Mouse (Mus musculus): Measurements from ENCODE around the gene Hbb-y. TPM values are rescaled to one million over a fixed set of nuclear protein-coding genes. Genes with fewer than 3 reads are reported as not detected.
"Not testable (repeated sequence)": the region's sequence is repeated elsewhere in the genome, so short reads cannot be mapped to it uniquely, and the experiment has no call there.

The Hbb-y gene
- total RNA-seq (2021) = not detected
- long read RNA-seq, experiment 1 = 0 reads
- long read RNA-seq, experiment 2 = 0 reads

GRCm38 (mm10) chr7:103853090-103853489, at the start of gene Hbb-y:
Gene Hbb-y, minus strand, starts transcription at chr7:103853216.
- no peak for DNase-seq (ENCODE audit: low spot score)

DNA sequence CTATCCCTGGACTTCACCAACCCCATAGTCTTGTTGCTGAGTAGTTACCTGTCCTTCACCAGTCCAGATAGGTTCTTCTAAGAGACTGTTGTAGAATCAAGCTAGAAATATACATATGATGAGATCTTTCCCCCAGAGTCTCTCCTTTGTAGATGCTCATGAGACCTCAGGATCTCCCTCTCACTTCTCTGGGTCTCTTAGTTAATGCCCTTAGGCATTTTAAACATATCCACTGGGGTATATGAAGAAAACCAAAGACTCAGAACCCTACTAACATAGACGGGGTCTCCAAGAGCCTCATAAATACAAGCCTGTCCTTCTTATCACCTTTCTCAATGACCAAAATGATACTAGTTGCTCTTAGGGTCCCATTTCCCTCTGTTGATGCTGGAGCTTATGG, 41.4 kb upstream of the Hbb-y start, which contains the start of gene Olfr64:
Gene Olfr64, minus strand, starts transcription at position 101 of the 400 bp plus-strand sequence.
- no peak for DNase-seq (ENCODE audit: low spot score)

DNA sequence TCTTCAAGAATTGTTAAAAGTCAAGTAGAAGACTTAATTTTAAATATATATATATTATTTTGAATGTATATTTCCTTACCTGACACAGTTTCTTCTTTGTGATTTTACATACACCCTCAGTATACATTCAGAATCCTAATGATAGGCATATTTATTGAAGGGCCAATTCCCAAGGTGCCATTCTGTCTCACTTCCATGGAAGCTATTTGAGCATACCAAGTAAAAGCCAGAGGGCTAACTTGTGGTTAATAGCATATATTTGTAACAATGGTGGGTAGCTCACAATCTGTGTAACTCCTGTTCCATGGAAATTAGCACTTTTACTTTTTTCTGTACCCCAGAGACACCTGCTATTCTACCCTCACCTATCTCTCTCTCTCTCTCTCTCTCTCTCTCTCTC, 33.1 kb upstream of the Hbb-y start, which contains the start of gene Olfr66:
Gene Olfr66, minus strand, starts transcription at position 101 of the 400 bp plus-strand sequence.
- no peak for DNase-seq (ENCODE audit: low spot score)

GRCm38 (mm10) chr7:103877093-103877492, 24.1 kb upstream of the Hbb-y start:
- DNase-seq (ENCODE audit: low spot score) = no peak

GRCm38 (mm10) chr7:103874451-103874850, 21.4 kb upstream of the Hbb-y start:
- no peak for DNase-seq (ENCODE audit: low spot score)

DNA sequence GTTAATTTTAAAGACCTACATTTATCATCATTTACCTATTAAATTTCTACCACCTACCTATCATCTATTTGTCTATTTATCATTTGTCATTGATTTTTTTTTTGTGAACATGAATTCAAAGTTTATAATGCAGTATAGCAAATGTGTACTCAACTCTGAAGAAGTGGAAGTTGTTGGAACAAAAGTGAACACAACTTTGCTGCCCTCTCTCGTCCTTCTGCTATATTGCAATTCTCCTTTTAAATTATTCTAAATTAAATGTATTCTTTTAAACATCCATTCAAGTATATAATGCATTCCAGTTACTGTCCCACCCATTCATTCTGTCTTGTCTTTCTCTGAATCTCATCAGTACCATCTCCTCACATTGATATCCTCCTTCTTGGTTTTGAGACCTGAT, 20.0 kb upstream of the Hbb-y start:
- no peak for DNase-seq (ENCODE audit: low spot score)

DNA sequence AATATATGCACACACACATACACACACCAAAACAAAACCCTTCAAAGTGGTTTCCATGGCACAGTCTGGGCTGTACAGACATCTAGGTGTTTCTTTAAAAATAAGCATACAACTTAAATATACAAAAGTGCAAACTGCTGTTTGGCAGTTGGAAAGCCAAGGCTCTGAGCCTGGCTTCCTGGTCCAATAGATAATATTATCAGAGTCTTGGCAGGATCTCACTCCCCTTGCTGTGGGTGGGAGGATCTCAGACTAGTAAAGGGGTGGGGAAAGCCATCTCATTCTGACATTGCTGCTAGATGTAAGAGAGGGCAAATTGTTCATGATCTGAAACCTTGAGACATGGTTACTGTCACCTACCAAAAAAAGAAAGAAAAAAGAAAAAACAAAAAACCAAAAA, 17.7 kb upstream of the Hbb-y start:
- DNase-seq (ENCODE audit: low spot score) = no peak

DNA sequence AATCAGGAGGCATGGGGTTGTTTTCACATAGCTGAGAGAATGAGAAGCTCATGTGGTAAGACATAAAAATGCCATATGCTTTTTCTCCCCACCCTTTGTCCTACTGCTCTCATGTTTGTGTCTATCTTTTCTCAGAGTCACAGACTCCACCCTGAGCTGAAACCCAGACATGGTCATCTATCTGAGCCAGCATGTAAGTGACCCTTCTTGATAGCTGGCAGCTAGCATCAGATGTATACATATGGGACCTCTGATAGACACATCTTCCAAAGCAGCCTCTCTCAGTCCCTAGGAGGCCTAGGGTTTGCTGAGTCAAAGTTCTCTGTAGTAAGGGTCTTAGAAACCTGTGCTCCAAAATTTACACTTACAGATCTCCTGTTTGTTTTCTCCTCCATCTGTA, 12.7 kb upstream of the Hbb-y start:
- DNase-seq (ENCODE audit: low spot score) = no peak

DNA sequence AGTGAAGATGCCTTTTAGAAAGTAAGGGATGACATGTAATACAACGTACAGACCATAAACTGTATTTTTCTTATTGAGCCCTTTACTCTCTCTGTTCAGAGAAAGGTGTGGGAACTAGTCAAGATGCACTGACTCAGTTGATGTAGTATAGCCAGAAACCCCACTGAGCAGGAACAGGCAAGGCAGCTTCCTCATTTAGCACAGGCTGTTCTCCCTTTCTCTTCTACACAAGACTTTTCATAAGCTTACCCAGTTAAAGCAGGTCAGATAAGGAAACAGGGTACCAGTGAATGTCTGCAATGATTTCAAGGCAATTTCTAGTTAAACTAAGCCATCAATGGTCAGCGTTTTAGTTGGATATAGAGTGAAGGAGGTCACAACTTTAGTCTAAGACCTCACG, 8.5 kb upstream of the Hbb-y start:
- DNase-seq (ENCODE audit: low spot score) = no peak

DNA sequence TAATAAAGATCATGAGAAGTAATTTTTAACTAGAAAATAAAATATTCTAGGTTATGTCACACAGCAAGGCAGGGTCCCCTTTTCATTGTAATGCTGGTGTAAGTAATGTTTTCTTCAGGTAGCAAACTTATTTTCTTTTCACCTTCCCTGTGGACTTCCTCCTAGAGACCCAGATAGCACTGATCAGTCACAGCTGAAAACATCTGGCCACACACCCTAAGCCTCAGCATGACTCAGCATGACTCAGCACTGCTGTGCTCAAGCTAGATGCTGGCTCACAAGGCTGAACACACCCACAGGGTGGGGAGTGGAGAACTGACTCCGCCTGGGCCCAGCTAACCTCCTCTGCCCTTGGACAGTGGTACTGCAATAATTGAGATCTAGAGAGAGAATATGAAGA, 7.8 kb upstream of the Hbb-y start:
- DNase-seq (ENCODE audit: low spot score) = peak; percentile 2

GRCm38 (mm10) chr7:103859076-103859475, 6.1 kb upstream of the Hbb-y start:
- DNase-seq (ENCODE audit: low spot score) = no peak

GRCm38 (mm10) chr7:103854669-103855068, 1.7 kb upstream of the Hbb-y start:
- DNase-seq (ENCODE audit: low spot score) = no peak

DNA sequence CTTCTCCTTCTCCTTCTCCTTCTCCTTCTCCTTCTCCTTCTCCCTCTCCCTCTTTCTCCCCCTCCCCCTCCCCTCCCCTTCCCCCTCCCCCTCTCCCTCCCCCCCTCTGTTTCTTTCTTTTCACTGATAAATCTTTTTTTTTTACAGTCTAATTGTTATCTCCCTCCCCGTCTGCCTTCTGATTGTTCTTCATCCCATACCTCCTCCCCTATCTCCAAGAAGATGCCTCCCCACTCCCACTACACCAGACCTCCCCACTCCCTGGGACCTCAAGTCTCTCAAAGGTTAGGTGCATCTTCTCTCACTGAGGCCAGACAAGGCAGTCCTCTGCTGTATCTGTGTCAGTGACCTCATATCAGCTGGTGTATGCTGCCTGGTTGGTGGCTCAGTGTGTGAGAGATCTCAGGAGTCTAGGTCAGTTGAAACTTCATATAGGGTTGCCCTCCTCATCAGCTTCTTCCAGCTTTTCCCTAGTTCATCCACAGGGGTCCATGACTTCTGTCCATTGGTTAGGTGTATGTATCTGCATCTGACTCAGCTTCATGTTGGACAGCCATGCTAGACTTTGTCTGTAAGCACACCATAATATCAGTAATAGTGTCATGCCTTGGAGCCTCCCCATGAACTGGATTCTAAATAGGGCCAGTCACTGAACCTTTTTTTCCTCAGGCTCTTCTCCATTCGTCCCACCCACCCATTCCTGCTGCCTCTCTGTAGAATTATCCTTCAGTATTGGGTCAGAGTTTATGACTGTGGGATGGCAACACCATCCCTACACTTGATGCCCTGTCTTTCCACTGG, 8.3 kb downstream of the Hbb-y start:
- no peak for DNase-seq (ENCODE audit: low spot score)

DNA sequence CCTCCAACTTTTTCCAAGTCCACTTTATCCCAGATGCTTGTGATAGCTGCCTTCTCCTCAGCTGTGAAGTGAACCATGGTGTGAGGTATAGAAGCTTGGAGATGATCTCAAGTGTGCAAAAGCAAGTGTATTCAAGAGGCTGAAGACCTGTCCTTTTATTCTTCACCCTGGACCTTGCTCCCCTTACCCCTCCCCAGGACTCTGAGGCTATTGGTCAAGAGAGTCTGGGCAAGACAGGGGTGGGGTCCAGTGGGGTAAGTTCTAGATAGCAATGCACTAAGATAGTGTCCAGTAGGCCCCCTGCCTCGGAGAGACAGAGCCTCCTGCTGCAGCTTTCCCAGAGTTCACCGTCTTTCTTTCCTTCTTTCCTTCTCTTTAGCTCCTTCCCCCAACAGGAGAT, 10.0 kb downstream of the Hbb-y start, which contains the start of gene Hbb-bh1:
Gene Hbb-bh1, minus strand, starts transcription at position 131 of the 400 bp plus-strand sequence.
- DNase-seq (ENCODE audit: low spot score) = no peak

- DNase-seq (ENCODE audit: low spot score) = no peak
Observed at GRCm38 (mm10) chr7:103840268-103840667, 12.7 kb downstream of the Hbb-y start, which contains the start of gene Hbb-bh2. Gene Hbb-bh2, minus strand, starts transcription at chr7:103840520.

- DNase-seq (ENCODE audit: low spot score) = no peak
Observed at GRCm38 (mm10) chr7:103827808-103828207, 25.2 kb downstream of the Hbb-y start, which contains the start of gene Hbb-bs. Gene Hbb-bs, minus strand, starts transcription at chr7:103828096.

DNA sequence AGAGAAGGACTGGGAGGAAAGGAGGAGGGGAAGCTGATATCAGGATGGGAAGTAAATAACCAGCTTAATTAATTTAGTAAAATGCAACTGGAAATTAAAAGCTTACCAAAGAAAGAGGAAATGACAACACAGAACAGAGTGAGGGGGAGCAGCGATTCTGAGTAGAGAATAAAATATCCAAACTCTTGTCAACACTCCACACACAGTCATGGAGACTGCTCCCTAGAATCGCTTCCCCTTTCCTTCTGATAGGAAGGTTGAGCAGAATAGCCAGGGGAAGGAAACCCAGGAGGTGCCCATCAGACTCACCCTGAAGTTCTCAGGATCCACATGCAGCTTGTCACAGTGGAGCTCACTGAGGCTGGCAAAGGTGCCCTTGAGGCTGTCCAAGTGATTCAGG, 25.9 kb downstream of the Hbb-y start:
- DNase-seq (ENCODE audit: low spot score) = not testable (repeated sequence)

DNA sequence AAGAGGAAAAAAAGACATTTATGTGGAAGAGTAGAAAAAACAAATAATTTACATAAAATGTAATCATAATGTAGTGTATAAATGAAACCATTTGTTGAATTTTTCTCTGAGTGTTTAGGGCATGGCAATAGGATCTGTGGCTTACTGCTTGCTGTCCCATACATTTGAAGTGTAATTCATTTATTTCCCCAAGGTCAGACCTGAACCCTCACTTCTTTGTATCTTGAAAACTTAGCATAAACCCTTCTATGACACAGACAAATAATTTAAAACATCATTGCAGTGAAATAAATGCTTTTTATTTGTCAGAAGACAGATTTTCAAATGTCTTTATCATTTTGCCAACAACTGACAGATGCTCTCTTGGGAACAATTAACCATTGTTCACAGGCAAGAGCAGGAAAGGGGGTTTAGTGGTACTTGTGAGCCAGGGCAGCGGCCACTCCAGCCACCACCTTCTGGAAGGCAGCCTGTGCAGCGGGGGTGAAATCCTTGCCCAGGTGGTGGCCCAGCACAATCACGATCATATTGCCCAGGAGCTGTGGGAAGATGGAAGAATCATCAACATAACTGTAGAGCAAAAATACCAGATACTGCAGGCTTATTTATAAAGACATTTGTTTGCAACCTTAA, 26.6 kb downstream of the Hbb-y start:
- DNase-seq (ENCODE audit: low spot score) = no peak

GRCm38 (mm10) chr7:103825536-103826254, 27.3 kb downstream of the Hbb-y start:
- DNase-seq (ENCODE audit: low spot score) = no peak

DNA sequence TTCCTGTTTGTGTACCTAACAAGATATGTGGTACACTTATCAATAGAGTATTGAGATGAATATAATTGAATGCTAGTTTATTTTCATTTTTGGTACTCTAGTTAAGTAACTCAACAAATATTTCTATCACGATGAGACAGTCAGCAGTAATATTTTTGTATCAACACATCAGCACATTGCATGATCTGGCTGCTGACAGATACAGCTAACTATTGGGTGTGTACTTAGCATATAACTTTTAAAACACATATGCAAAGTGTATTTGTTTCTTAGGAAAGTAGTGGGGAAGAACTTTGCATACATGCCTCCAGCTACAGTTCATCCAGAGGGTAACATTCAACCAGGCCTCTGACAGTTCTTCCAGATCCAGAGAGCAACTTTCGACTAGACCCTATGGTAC, 28.4 kb downstream of the Hbb-y start:
- DNase-seq (ENCODE audit: low spot score) = no peak

GRCm38 (mm10) chr7:103815085-103815484, 37.9 kb downstream of the Hbb-y start:
- DNase-seq (ENCODE audit: low spot score) = not testable (repeated sequence)

- DNase-seq (ENCODE audit: low spot score) = no peak
Observed at GRCm38 (mm10) chr7:103813766-103814165, 39.2 kb downstream of the Hbb-y start, which contains the start of gene Hbb-bt. Gene Hbb-bt, minus strand, starts transcription at chr7:103813996.
